Mouse (Mus musculus) MEL (cell line): Measurements from ENCODE around the gene Foxo6. TPM values are rescaled to one million over a fixed set of nuclear protein-coding genes. Genes with fewer than 3 reads are reported as not detected.

ENCODE experiments used
- DNase-seq: peaks from one replicate; pipeline ENCODE4 v3.0.0; 2011; ENCODE audit warnings: low read depth, low spot score
- H3K27ac ChIP-seq: 2 replicates; pipeline ENCODE4 v1.5.1; 2012; ENCODE audit warnings: low read depth, mild to moderate bottlenecking, control low read depth, low read length, moderate library complexity; ENCODE audit not compliant: control insufficient read depth
- H3K27me3 ChIP-seq, 2 experiments: fragments of 150-350 bp in 1 of 2; sonication (generic) in 1 of 2; 2 replicates each; pipeline ENCODE4 v1.6.1; 2012; ENCODE audit warnings: low read length in 2 of 2, mild to moderate bottlenecking in 2 of 2, improper control_type of control experiment in 1 of 2, moderate library complexity in 1 of 2; ENCODE audit not compliant: insufficient read depth in 2 of 2, control insufficient read depth in 1 of 2
- H3K36me3 ChIP-seq, 2 experiments: 2 replicates each; pipeline ENCODE4 v1.6.1; 2012 to 2014; ENCODE audit warnings: low read length in 2 of 2, improper control_type of control experiment in 1 of 2, inconsistent platforms in 1 of 2, mild to moderate bottlenecking in 1 of 2; ENCODE audit not compliant: insufficient read depth in 2 of 2, control insufficient read depth in 1 of 2
- H3K4me1 ChIP-seq, 2 experiments: fragments of 150-350 bp in 1 of 2; sonication (generic) in 1 of 2; 2 replicates each; pipeline ENCODE4 v1.6.1; 2012; ENCODE audit warnings: low read length in 2 of 2, improper control_type of control experiment in 1 of 2, mild to moderate bottlenecking in 1 of 2; ENCODE audit not compliant: insufficient read depth in 2 of 2, control insufficient read depth in 1 of 2
- H3K4me3 ChIP-seq, 2 experiments: fragments of 150-350 bp in 1 of 2; sonication (generic) in 1 of 2; 2 replicates each; pipeline ENCODE4 v1.5.1; 2012; ENCODE audit warnings: low read depth in 2 of 2, low read length in 2 of 2, mild to moderate bottlenecking in 2 of 2, moderate library complexity in 2 of 2, control low read depth in 1 of 2, improper control_type of control experiment in 1 of 2; ENCODE audit not compliant: control insufficient read depth in 1 of 2, insufficient read depth in 1 of 2
- H3K79me2 ChIP-seq: 2 replicates; pipeline ENCODE4 v1.6.1; 2012; ENCODE audit warnings: mild to moderate bottlenecking, low read length, moderate library complexity; ENCODE audit not compliant: control insufficient read depth, poor library complexity, insufficient read depth
- H3K9ac ChIP-seq: 2 replicates; pipeline ENCODE4 v1.6.1; 2012; ENCODE audit warnings: low read depth, mild to moderate bottlenecking, control low read depth, low read length, moderate library complexity; ENCODE audit not compliant: control insufficient read depth, poor library complexity, severe bottlenecking
- H3K9me3 ChIP-seq: fragments of 150-350 bp; sonication (generic); replicated peaks from 2 replicates; pipeline ENCODE4 v1.6.1; 2012; ENCODE audit warnings: mild to moderate bottlenecking, low read length, improper control_type of control experiment, moderate library complexity; ENCODE audit not compliant: insufficient read depth
- BHLHE40 ChIP-seq: IDR thresholded peaks from 2 replicates; pipeline ENCODE4 v1.6.1; 2012; ENCODE audit warnings: low read depth, mild to moderate bottlenecking, inconsistent platforms, low read length, improper control_type of control experiment, borderline replicate concordance
- CHD1 ChIP-seq: IDR thresholded peaks from 2 replicates; pipeline ENCODE4 v1.6.1; 2012; ENCODE audit warnings: low read depth, mild to moderate bottlenecking, inconsistent platforms, low read length, improper control_type of control experiment
- CHD2 ChIP-seq: IDR thresholded peaks from 2 replicates; pipeline ENCODE4 v1.6.1; 2011; ENCODE audit warnings: low read length, improper control_type of control experiment
- ELF1 ChIP-seq: IDR thresholded peaks from 2 replicates; pipeline ENCODE4 v1.6.1; 2014; ENCODE audit warnings: low read depth, mild to moderate bottlenecking, inconsistent platforms, low read length, improper control_type of control experiment, moderate library complexity
- GATA1 ChIP-seq: IDR thresholded peaks from 2 replicates; pipeline ENCODE4 v1.6.1; 2011; ENCODE audit warnings: low read depth, low read length, improper control_type of control experiment
- HCFC1 ChIP-seq: IDR thresholded peaks from 2 replicates; pipeline ENCODE4 v1.6.1; 2012; ENCODE audit warnings: low read depth, mild to moderate bottlenecking, inconsistent platforms, low read length, improper control_type of control experiment, moderate library complexity
- KAT2A ChIP-seq: conservative IDR thresholded peaks from 2 replicates; pipeline ENCODE4 v1.6.1; 2012; ENCODE audit warnings: low read depth, low read length, improper control_type of control experiment, inconsistent platforms
- MAFK ChIP-seq: IDR thresholded peaks from 2 replicates; pipeline ENCODE4 v1.6.1; 2011; ENCODE audit warnings: low read depth, mild to moderate bottlenecking, low read length, improper control_type of control experiment, borderline replicate concordance
- MAZ ChIP-seq: IDR thresholded peaks from 2 replicates; pipeline ENCODE4 v1.6.1; 2012; ENCODE audit warnings: low read depth, mild to moderate bottlenecking, inconsistent platforms, low read length, improper control_type of control experiment
- MYB ChIP-seq: IDR thresholded peaks from 2 replicates; pipeline ENCODE4 v1.6.1; 2011; ENCODE audit warnings: mild to moderate bottlenecking, low read depth, low read length, improper control_type of control experiment
- MYC ChIP-seq: IDR thresholded peaks from 2 replicates; pipeline ENCODE4 v1.6.1; 2011; ENCODE audit warnings: low read depth, mild to moderate bottlenecking, low read length, improper control_type of control experiment, moderate library complexity
- NELFE ChIP-seq: IDR thresholded peaks from 2 replicates; pipeline ENCODE4 v1.6.1; 2011; ENCODE audit warnings: low read depth, low read length, improper control_type of control experiment
- POLR2AphosphoS2 ChIP-seq: IDR thresholded peaks from 2 replicates; pipeline ENCODE4 v1.6.1; 2011; ENCODE audit warnings: low read length, improper control_type of control experiment
- RCOR1 ChIP-seq: IDR thresholded peaks from 2 replicates; pipeline ENCODE4 v1.6.1; 2012; ENCODE audit warnings: low read depth, mild to moderate bottlenecking, inconsistent platforms, low read length, improper control_type of control experiment
- SIN3A ChIP-seq: IDR thresholded peaks from 2 replicates; pipeline ENCODE4 v1.6.1; 2012; ENCODE audit warnings: low read length, improper control_type of control experiment, inconsistent platforms
- SMC3 ChIP-seq: IDR thresholded peaks from 2 replicates; pipeline ENCODE4 v1.6.1; 2011; ENCODE audit warnings: low read depth, low read length, improper control_type of control experiment
- TCF12 ChIP-seq: IDR thresholded peaks from 2 replicates; pipeline ENCODE4 v1.6.1; 2014; ENCODE audit warnings: low read depth, mild to moderate bottlenecking, inconsistent platforms, low read length, improper control_type of control experiment, moderate library complexity
- UBTF ChIP-seq: IDR thresholded peaks from 2 replicates; pipeline ENCODE4 v1.6.1; 2012; ENCODE audit warnings: low read depth, mild to moderate bottlenecking, inconsistent platforms, low read length, improper control_type of control experiment, moderate library complexity, borderline replicate concordance; ENCODE audit not compliant: insufficient read depth
- USF1 ChIP-seq: IDR thresholded peaks from 2 replicates; pipeline ENCODE4 v1.6.1; 2014; ENCODE audit warnings: low read depth, mild to moderate bottlenecking, inconsistent platforms, low read length, improper control_type of control experiment, moderate library complexity
- USF2 ChIP-seq, 2 experiments: IDR thresholded peaks; 2 replicates each; pipeline ENCODE4 v1.6.1; 2011 to 2012; ENCODE audit warnings: improper control_type of control experiment in 2 of 2, low read length in 2 of 2, borderline replicate concordance in 1 of 2, inconsistent platforms in 1 of 2, low read depth in 1 of 2, mild to moderate bottlenecking in 1 of 2; ENCODE audit not compliant: insufficient read depth in 1 of 2
- ZC3H11A ChIP-seq: IDR thresholded peaks from 2 replicates; pipeline ENCODE4 v1.6.1; 2012; ENCODE audit warnings: low read depth, mild to moderate bottlenecking, inconsistent platforms, low read length, improper control_type of control experiment
- ZKSCAN1 ChIP-seq: IDR thresholded peaks from 2 replicates; pipeline ENCODE4 v1.6.1; 2012; ENCODE audit warnings: low read depth, mild to moderate bottlenecking, inconsistent platforms, low read length, improper control_type of control experiment, moderate library complexity
- ZNF384 ChIP-seq: IDR thresholded peaks from 2 replicates; pipeline ENCODE4 v1.6.1; 2012; ENCODE audit warnings: low read depth, mild to moderate bottlenecking, inconsistent platforms, low read length, improper control_type of control experiment
- polyA plus RNA-seq, 2 experiments: library from polyadenylated mRNA; stranded (reverse) in 1 of 2; unstranded in 1 of 2; fragments of >175 nt in 1 of 2; fragments of >200 nt in 1 of 2; gene quantifications; 2 replicates each; pipeline versions ENCODE4 v1.2.1 to v1.2.4; 2012; ENCODE audit warnings: low replicate concordance in 2 of 2, low read depth in 1 of 2; ENCODE audit not compliant: insufficient read length in 2 of 2, insufficient read depth in 1 of 2, missing spikeins in 1 of 2
- total RNA-seq: library from RNA; depleted of rRNA; stranded (reverse); fragments of 300-350 nt; gene quantifications from 2 replicates; pipeline ENCODE4 v1.2.3, GENCODE M21; 2012

Gene Foxo6
- total and polyA plus RNA-seq, 3 experiments, result 0.31 to 3.4 TPM; not detected in 1

DNA sequence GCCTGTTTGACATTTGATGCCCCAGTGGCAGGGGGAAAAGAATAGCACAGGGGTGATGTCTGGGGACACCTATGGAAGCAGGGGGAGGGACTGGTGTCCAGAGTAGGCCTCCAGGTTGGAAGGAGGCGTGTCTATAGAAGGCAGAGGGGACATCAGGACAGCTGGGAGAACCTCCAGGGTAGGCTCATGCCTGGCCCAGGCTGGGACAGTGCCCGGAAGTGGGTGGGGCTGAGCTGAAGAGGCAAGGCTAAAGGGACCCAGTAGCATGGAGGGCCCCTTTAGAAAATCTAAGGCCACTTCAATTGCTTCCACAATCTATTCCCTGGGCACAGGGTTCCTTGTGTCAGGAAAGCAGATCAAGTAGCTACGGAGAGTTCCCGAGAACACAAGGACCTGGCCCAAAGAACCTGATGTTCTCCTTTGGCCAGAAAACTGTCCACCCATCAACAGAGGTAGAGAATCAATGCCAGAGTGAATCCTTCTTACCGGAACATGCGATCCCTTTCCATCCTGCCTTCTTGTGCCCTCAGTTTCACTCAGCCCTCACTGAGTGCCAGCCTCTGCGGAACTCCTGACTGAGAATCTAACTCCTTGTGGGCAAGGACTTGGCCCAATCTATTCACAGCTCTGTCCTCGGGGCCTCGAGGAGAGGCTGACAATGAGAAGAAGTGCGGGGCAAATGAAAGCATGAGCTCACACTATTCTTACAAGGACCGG is 4.1 kb upstream of the Foxo6 start:
- TF ChIP-seq USF2 (IDR thresholded peaks at IDR 0.05; ENCODE audit: borderline replicate concordance in 1 of 2, insufficient read depth in 1 of 2, low read depth in 1 of 2, low read length in 2 of 2) (no peak), MAFK (no peak), NELFE (no peak), HCFC1 (no peak), KAT2A (no peak), UBTF (no peak), MAZ (no peak), CHD1 (no peak)
- H3K36me3 ChIP-seq, result no peaks in the 10 kb centered on the region
- H3K9ac ChIP-seq, result no peak overlapping the region
- H3K4me3 ChIP-seq, result no peak overlapping the region
- DNase-seq, result no peak
- H3K4me1 ChIP-seq, result no peaks in the 10 kb centered on the region; a peak in 1 of 4 replicates
- no peaks in the 10 kb centered on the region for H3K79me2 ChIP-seq
- H3K27ac ChIP-seq, result no peak overlapping the region
- H3K27me3 ChIP-seq, result peaks cover 2 to 8% of the 10 kb centered on the region in 2 experiments; a peak in 3 of 4 replicates
- H3K9me3 ChIP-seq, result no peaks in the 10 kb centered on the region

DNA sequence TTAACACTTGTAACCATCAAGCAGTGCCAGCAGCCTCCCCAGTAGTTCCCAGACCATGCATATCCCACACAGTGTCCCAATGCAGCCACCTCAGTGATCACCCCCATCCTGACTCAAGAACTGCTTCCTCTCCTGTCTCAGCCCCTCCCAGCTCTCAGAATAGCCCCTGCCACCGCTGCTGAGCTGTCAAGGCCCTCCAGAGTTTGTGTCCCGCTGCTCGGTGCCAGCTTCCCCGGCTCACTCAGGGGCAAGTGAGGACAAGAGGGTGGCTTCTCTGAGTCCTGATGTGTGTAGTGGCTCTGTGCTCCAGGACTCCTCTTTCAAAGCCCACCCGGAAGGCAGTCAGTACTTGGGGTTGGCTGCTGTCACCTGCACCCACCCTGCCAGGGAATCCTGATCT is 3.3 kb upstream of the Foxo6 start:
- DNase-seq, result no peak
- no peak overlapping the region for H3K27ac ChIP-seq
- H3K36me3 ChIP-seq, result no peaks in the 10 kb centered on the region
- H3K9ac ChIP-seq, result no peak overlapping the region
- TF ChIP-seq SMC3 (no peak), USF1 (no peak), MAZ (no peak)
- TF ChIP-seq, all 39 proteins: peak for 0
- Histone ChIP-seq H3K4me3 (no peak overlapping the region), H3K27me3 (peaks cover 2 to 10% of the 10 kb centered on the region in 2 experiments; a peak in 3 of 4 replicates), H3K79me2 (no peaks in the 10 kb centered on the region), H3K4me1 (no peaks in the 10 kb centered on the region; a peak in 1 of 4 replicates), H3K9me3 (no peaks in the 10 kb centered on the region)

DNA sequence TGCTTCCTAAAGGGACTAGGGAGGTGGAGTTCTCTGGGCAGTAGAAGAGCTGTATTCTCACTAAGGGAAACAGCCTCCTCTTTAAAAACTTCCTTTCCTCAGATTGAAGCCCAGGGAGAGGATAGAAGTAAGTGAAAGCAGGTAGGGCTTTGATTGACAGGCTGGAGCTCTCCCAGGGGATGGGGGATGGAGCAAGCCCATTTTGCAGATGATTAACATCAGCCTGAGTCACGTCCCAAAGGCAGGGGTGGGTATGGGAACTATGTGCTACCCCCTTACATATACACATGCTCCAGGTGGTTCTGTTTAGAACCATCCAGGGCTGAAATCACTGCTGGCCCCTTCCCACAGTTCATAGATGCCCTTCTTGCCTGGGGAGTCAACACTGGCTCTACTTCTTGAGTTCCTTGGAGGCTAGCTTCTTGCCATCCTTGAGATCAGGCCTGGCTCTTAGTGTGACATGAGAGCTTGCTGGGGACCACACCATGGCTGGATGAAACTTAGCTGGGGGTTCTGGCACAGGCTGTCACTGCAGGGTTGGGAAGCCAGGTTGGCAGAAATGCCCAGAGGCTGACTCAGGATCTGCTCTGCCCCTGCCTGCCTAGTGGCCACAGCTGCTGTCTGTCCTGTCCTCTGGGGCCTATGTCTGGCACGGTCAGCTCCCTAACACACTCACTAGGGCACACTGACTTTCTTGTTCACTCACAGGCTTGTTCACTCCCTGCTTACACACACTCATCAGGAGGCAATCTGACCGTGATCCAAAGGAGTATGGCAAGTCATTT is 2.2 kb upstream of the Foxo6 start:
- no peaks in the 10 kb centered on the region for H3K9me3 ChIP-seq
- H3K36me3 ChIP-seq, result no peaks in the 10 kb centered on the region
- no peak overlapping the region for H3K9ac ChIP-seq
- no peaks in the 10 kb centered on the region; a peak in 1 of 4 replicates for H3K4me1 ChIP-seq
- H3K27me3 ChIP-seq, result peaks cover 2 to 10% of the 10 kb centered on the region in 2 experiments; a peak in 3 of 4 replicates
- no peak overlapping the region for H3K4me3 ChIP-seq
- no peaks in the 10 kb centered on the region for H3K79me2 ChIP-seq
- DNase-seq, result no peak
- H3K27ac ChIP-seq, result no peak overlapping the region
- no peak for TF ChIP-seq ZNF384
- TF ChIP-seq SIN3A, result no peak
- no peak for TF ChIP-seq CHD2
- no peak for TF ChIP-seq POLR2AphosphoS2
- no peak for TF ChIP-seq KAT2A
- TF ChIP-seq MYC, result no peak
- TF ChIP-seq ZKSCAN1, result no peak
- no peak for TF ChIP-seq ZC3H11A
- no peak for TF ChIP-seq TCF12
- TF ChIP-seq RCOR1, result no peak
- TF ChIP-seq GATA1, result no peak
- no peak for TF ChIP-seq MYB
- TF ChIP-seq BHLHE40, result no peak
- no peak for TF ChIP-seq ELF1
- no peak for TF ChIP-seq SMC3
- no peak for TF ChIP-seq USF2 (IDR thresholded peaks at IDR 0.05; ENCODE audit: borderline replicate concordance in 1 of 2, insufficient read depth in 1 of 2, low read depth in 1 of 2, low read length in 2 of 2)
